Mouse (Mus musculus): ENCODE data around the gene Tspan18. TPM values are rescaled to one million over a fixed set of nuclear protein-coding genes. Genes with fewer than 3 reads are reported as not detected.

Gene Tspan18
- polyA plus RNA-seq, 1 experiment: 10.6 TPM

DNA sequence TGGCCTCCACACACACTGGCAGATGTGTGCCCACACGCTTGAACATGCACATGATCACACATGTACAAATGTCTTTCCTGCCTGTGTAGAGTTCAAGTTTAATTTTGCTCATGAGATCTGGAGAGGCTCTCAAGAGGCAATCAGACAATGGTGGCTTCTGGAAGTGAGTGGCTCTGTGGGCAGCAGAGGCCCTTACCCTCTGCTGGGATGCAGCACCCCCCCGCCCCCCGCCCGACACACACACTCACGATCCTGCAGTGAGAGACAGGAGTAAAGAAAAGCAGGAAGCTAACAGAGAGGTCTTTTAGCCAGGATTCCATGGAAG is 31.1 kb downstream of the Tspan18 start:
- WGBS: 78% methylated on average over 5 of the region's 5 CpGs
- Histone ChIP-seq H3K27me3 (ENCODE audit: control insufficient read depth, insufficient read depth, low read length) (no peaks in the 10 kb centered on the region), H3K4me1 (ENCODE audit: control insufficient read depth, insufficient read depth, insufficient read length) (no peaks in the 10 kb centered on the region), H3K27ac (ENCODE audit: insufficient read depth, low read length) (no peak overlapping the region), H3K4me3 (ENCODE audit: extremely low read depth, insufficient read depth, insufficient read length) (no peak overlapping the region), H3K36me3 (ENCODE audit: control insufficient read depth, insufficient read depth, low read length) (no peaks in the 10 kb centered on the region)
- TF ChIP-seq POLR2A (IDR thresholded peaks at IDR 0.05; ENCODE audit: low read depth, low read length) (no peak), CTCF (IDR thresholded peaks at IDR 0.05; ENCODE audit: extremely low read depth, insufficient read depth, insufficient read length, insufficient replicate concordance) (no peak)
- no peak for DNase-seq (ENCODE audit: low read depth in 1 of 2, low spot score in 2 of 2)

DNA sequence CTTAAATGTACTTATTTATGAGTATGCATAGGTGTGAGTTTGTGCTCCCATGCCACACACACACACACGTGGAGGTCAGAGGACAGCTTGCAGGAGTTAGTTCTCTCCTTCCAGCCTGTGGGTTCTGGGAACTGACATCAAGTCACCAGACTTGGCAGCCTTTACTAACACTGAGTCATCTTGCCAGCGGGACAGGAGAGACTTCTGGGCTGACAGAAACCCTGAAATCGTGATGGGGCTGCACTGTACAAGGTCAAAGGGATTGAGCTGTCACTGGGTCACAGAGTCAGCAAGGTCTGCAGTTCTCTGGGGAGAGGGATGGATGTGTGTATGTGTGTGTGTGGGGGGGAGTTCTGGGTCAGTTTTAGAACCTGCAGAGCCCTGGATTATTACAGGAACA is 36.6 kb downstream of the Tspan18 start:
- Histone ChIP-seq H3K36me3 (ENCODE audit: control insufficient read depth, insufficient read depth, low read length) (no peaks in the 10 kb centered on the region), H3K4me3 (ENCODE audit: extremely low read depth, insufficient read depth, insufficient read length) (no peak overlapping the region), H3K27me3 (ENCODE audit: control insufficient read depth, insufficient read depth, low read length) (no peaks in the 10 kb centered on the region), H3K4me1 (ENCODE audit: control insufficient read depth, insufficient read depth, insufficient read length) (no peaks in the 10 kb centered on the region), H3K27ac (ENCODE audit: insufficient read depth, low read length) (no peak overlapping the region)
- no peak for DNase-seq (ENCODE audit: low read depth in 1 of 2, low spot score in 2 of 2)
- 39% methylated on average over 3 of the region's 3 CpGs for WGBS
- no peak for TF ChIP-seq POLR2A (IDR thresholded peaks at IDR 0.05; ENCODE audit: low read depth, low read length)
- no peak for TF ChIP-seq CTCF (IDR thresholded peaks at IDR 0.05; ENCODE audit: extremely low read depth, insufficient read depth, insufficient read length, insufficient replicate concordance)

DNA sequence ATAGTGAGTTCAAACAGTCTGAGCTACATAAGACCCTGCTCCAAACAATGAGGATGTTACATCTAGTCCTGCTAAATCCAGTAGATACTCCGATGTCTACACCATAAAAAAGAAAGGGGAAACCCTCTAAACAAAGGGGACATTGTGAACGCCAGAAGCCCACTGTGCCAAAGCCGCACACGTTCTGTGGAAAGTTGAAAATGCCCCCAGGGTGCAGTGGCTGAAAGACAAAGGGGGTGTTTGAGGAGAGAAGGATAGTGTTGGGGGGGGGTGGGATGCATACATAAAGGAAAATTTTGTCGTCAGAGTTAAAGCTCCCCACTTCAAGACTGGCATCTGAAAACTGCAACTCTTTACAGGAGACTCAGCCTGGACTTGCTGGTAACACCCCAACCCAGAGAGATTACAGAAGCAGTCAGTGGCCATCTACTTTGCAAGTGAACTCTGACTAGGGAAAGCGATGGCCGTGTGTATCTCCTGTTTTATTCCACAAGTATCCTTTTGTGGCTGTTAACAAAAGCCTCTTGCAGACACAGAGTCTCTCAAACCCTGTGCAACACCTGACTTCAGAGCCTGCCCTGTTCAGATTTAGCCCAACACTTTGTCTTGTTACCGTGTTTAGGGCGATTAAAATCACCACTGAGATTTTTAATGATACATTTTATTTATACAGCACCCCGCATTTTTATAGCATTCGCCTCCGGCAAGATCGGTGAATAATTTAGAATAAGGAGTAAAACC is 42.9 kb downstream of the Tspan18 start:
- H3K27ac ChIP-seq (ENCODE audit: insufficient read depth, low read length): no peak overlapping the region
- no peaks in the 10 kb centered on the region for H3K4me1 ChIP-seq (ENCODE audit: control insufficient read depth, insufficient read depth, insufficient read length)
- TF ChIP-seq POLR2A (IDR thresholded peaks at IDR 0.05; ENCODE audit: low read depth, low read length) (no peak), CTCF (IDR thresholded peaks at IDR 0.05; ENCODE audit: extremely low read depth, insufficient read depth, insufficient read length, insufficient replicate concordance) (no peak)
- H3K36me3 ChIP-seq (ENCODE audit: control insufficient read depth, insufficient read depth, low read length): no peaks in the 10 kb centered on the region
- H3K27me3 ChIP-seq (ENCODE audit: control insufficient read depth, insufficient read depth, low read length): no peaks in the 10 kb centered on the region
- no peak for DNase-seq (ENCODE audit: low read depth in 1 of 2, low spot score in 2 of 2)
- WGBS: 93% methylated on average over 13 of the region's 13 CpGs
- no peak overlapping the region for H3K4me3 ChIP-seq (ENCODE audit: extremely low read depth, insufficient read depth, insufficient read length)

DNA sequence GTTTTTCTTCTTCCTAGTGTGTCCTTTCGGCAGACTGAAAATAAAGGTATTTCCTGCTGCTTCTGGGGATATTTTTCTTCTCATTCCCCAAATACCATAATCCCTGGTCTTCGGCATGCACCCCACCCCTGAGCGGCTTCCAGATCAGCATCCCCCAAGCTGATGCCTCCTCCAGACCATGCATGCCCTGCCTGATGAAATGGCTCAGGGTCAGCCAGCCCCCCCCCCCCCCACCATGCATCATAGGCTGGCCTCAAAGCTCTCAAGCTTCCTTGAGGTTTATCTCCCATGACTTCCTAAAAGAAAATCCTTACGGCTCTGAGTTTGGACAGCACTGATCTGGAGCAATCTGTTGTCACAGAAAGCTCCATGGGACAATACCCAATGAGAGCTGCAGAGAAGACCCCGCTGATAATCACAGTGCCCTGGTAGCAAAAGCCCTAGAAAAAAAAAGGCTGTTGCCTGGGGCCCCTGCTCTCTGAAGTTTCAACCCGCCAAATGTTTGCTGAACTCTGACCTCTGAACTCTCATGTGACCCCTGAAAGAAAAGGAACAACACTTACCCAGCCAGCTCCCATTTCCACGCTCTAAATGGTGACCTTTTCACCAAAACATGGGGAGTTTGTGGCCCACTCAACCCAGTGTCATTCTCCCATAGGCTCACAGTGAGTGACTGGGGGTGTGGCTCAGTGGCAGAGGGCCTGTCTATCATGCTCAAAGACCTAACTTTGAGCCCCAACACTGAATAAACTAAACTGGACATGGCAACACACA is 43.8 kb downstream of the Tspan18 start:
- no peaks in the 10 kb centered on the region for H3K36me3 ChIP-seq (ENCODE audit: control insufficient read depth, insufficient read depth, low read length)
- no peaks in the 10 kb centered on the region for H3K4me1 ChIP-seq (ENCODE audit: control insufficient read depth, insufficient read depth, insufficient read length)
- H3K27me3 ChIP-seq (ENCODE audit: control insufficient read depth, insufficient read depth, low read length): no peaks in the 10 kb centered on the region
- DNase-seq (ENCODE audit: low read depth in 1 of 2, low spot score in 2 of 2): no peak
- TF ChIP-seq POLR2A (IDR thresholded peaks at IDR 0.05; ENCODE audit: low read depth, low read length) (no peak), CTCF (IDR thresholded peaks at IDR 0.05; ENCODE audit: extremely low read depth, insufficient read depth, insufficient read length, insufficient replicate concordance) (no peak)
- no peak overlapping the region for H3K4me3 ChIP-seq (ENCODE audit: extremely low read depth, insufficient read depth, insufficient read length)
- H3K27ac ChIP-seq (ENCODE audit: insufficient read depth, low read length): no peak overlapping the region
- WGBS: 84% methylated on average over 7 of the region's 7 CpGs

DNA sequence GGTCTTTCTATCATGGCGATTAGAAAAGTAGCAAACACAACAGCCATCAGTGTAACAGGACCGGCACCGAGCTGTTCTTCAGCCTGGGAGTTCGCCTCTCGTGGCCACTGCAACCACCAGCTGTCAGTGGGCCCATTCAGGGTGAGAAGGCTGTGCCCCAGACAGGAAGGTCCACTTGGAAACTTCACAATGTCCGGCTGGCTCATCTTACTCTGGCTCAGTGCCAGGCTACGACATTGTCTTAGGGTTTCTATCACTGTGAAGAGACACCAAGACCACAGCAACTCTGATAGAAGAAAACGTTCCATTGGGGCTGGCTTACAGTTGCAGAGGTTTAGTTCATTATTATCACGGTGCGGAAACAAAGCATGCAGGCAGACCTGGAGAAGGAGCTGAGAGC is 45.1 kb downstream of the Tspan18 start:
- no peaks in the 10 kb centered on the region for H3K36me3 ChIP-seq (ENCODE audit: control insufficient read depth, insufficient read depth, low read length)

DNA sequence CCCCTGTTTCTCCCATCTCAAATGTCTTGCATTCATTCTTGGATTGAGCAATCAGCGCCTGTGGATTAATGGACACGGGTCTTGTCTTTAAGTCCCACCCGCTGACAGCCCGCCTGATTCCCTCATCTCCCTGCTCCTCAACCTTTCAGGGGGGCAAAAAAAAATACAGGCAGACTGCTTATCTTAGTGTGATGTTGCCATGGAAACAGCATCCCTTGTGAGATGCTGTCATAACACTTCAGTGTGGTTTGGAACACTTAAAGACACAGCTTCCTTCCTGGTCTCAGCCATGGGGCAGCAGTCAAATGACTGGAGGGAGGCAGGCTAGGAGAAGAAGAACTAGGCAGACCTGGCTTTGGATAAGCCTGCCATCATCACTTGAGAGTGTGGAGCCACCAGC is 47.0 kb downstream of the Tspan18 start:
- DNase-seq (ENCODE audit: low read depth in 1 of 2, low spot score in 2 of 2): no peak
- Histone ChIP-seq H3K4me1 (ENCODE audit: control insufficient read depth, insufficient read depth, insufficient read length) (no peaks in the 10 kb centered on the region), H3K27ac (ENCODE audit: insufficient read depth, low read length) (no peak overlapping the region), H3K36me3 (ENCODE audit: control insufficient read depth, insufficient read depth, low read length) (no peaks in the 10 kb centered on the region), H3K4me3 (ENCODE audit: extremely low read depth, insufficient read depth, insufficient read length) (no peak overlapping the region), H3K27me3 (ENCODE audit: control insufficient read depth, insufficient read depth, low read length) (no peaks in the 10 kb centered on the region)
- no peak for TF ChIP-seq CTCF (IDR thresholded peaks at IDR 0.05; ENCODE audit: extremely low read depth, insufficient read depth, insufficient read length, insufficient replicate concordance)
- TF ChIP-seq POLR2A (IDR thresholded peaks at IDR 0.05; ENCODE audit: low read depth, low read length): no peak
- 60% methylated on average over 4 of the region's 4 CpGs for WGBS

More for the DNA sequence above, 45.1 kb downstream of the Tspan18 start:
- DNase-seq (ENCODE audit: low read depth in 1 of 2, low spot score in 2 of 2): no peak
- Histone ChIP-seq H3K27ac (ENCODE audit: insufficient read depth, low read length) (no peak overlapping the region), H3K4me3 (ENCODE audit: extremely low read depth, insufficient read depth, insufficient read length) (no peak overlapping the region), H3K27me3 (ENCODE audit: control insufficient read depth, insufficient read depth, low read length) (no peaks in the 10 kb centered on the region), H3K4me1 (ENCODE audit: control insufficient read depth, insufficient read depth, insufficient read length) (no peaks in the 10 kb centered on the region)
- TF ChIP-seq CTCF (IDR thresholded peaks at IDR 0.05; ENCODE audit: extremely low read depth, insufficient read depth, insufficient read length, insufficient replicate concordance) (no peak), POLR2A (IDR thresholded peaks at IDR 0.05; ENCODE audit: low read depth, low read length) (no peak)
- 84% methylated on average over 10 of the region's 10 CpGs for WGBS

DNA sequence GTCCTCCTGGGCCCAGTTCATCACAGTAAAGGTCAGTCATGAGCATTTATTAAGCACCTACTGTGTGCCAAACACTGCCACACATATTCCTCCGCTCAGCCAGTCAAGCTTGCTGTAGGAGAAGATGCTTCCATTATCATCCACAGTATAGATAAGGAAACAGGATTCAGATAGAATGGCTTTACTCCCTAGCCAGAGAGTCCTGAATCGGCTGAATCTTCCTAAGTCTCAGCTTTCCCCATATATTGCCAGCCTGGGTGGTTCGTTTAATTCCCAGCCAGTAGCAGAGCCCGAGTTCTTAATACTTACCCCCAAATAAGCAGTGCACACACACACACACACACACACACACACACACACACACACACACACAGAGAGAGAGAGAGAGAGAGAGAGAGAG is 47.6 kb downstream of the Tspan18 start:
- Histone ChIP-seq H3K27me3 (ENCODE audit: control insufficient read depth, insufficient read depth, low read length) (no peaks in the 10 kb centered on the region), H3K4me3 (ENCODE audit: extremely low read depth, insufficient read depth, insufficient read length) (no peak overlapping the region)
- WGBS: 71% methylated on average over 4 of the region's 4 CpGs

More for the DNA sequence above, 47.6 kb downstream of the Tspan18 start:
- TF ChIP-seq CTCF (IDR thresholded peaks at IDR 0.05; ENCODE audit: extremely low read depth, insufficient read depth, insufficient read length, insufficient replicate concordance): no peak
- TF ChIP-seq POLR2A (IDR thresholded peaks at IDR 0.05; ENCODE audit: low read depth, low read length): no peak
- no peaks in the 10 kb centered on the region for H3K4me1 ChIP-seq (ENCODE audit: control insufficient read depth, insufficient read depth, insufficient read length)
- H3K27ac ChIP-seq (ENCODE audit: insufficient read depth, low read length): no peak overlapping the region
- DNase-seq (ENCODE audit: low read depth in 1 of 2, low spot score in 2 of 2): no peak
- H3K36me3 ChIP-seq (ENCODE audit: control insufficient read depth, insufficient read depth, low read length): no peaks in the 10 kb centered on the region
